Mouse (Mus musculus): Measurements from ENCODE around the gene Tob2.
A peak's percentile ranks its signal among the peaks of the same experiment; 100 is the strongest.

Tob2 gene

DNA sequence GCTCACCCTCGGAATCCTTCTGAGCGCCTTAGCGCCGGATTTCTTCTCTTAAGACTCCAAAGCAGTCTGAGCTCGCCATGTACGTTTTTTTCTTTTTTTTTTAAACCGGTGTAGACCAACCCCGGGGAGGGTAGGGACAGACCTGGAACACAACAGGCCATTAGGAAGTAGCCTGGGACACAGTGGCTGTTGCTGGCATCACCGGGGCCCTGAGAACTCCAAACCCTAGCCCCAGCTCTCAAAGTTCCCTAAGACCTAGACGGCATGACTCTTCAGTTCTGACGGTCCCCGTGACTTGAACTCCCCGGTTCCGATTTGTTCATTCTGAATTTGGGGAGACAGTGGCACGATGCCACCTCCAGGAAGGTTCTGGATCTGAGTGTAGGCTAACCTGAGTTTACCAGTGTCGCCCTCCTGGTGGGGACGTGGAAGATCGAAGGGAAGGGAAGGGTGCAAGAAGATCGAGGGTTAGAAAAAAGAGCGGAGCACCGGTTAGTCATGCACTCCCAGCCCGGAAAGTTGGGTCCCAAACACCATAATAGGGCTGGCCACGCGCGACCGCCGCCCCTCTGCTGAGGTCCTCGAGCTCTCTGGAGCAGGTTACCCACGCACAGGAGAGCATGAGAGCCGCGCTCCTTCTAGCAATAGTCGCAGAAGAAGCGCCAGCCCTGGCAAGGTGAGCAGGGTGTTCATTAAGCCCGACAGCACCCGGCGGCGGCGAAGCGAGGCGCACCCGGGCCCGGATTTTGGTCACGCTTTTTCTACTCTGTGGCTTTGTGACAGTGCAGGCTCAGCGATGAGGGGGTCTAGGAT is at the start of gene Tob2:
Gene Tob2 (minus strand): TSS at position 280 of the 813 bp plus-strand sequence.
- DNase-seq (ENCODE audit: low read depth, low spot score) = peak; percentile 29

DNA sequence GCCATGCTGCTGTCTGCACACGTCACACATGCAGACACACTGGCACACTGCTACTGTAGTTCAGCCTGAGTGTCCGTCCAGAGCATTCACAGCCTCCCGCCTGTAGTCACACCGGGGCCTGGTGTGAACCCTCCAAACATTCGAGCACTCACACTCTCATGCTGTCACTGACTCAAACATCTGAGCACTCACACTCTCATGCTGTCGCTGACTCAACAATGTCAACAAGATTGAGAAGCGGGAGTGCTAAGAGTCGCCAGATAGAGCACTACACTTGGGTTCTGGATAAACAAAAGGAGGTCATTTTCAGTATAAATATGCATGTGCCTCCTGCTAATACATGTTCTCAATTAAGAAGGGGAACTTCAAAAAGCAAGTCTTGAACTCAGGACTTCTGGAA is 49.4 kb upstream of the Tob2 start:
- DNase-seq (ENCODE audit: low read depth, low spot score) = no peak

DNA sequence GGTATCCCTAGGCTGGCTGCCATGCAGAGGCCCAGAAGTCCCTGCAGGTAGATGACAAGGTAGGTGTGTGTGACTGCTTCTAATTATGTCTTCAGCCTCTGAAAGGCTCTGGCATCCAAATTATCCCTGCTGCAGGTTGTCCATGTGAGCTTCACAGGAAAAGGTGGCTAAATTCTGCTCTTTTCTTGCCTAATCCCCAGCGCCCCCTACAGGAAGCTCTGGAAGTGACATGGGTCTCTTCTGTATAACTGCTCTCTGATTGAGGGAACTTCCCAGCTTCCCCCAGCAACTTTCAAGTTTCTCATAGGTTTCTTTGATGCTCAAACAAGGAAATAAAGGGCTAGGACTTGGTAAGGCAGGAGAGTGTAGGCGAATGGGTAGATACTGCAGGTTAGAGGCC is 46.3 kb upstream of the Tob2 start:
- DNase-seq (ENCODE audit: low read depth, low spot score) = peak; percentile 57

DNA sequence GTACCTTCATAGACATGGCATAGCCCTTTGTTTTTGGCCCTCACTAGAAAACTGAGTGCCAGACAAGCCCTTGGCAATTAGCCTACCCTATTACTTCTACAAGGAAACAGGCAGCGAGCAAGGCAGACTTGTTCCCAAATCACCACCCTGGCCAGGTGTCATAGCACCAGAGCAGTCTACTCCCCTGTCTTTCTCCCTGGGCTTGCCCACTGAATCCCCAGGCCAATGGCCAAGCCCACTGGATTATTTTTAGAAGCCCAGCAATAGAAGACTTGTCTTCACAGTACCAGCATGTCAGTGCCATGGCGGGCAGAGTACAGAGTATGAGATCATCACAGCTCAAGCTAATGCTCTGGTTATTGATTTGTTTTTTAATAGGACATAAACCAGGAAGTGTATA is 40.2 kb upstream of the Tob2 start:
- DNase-seq (ENCODE audit: low read depth, low spot score) = no peak

DNA sequence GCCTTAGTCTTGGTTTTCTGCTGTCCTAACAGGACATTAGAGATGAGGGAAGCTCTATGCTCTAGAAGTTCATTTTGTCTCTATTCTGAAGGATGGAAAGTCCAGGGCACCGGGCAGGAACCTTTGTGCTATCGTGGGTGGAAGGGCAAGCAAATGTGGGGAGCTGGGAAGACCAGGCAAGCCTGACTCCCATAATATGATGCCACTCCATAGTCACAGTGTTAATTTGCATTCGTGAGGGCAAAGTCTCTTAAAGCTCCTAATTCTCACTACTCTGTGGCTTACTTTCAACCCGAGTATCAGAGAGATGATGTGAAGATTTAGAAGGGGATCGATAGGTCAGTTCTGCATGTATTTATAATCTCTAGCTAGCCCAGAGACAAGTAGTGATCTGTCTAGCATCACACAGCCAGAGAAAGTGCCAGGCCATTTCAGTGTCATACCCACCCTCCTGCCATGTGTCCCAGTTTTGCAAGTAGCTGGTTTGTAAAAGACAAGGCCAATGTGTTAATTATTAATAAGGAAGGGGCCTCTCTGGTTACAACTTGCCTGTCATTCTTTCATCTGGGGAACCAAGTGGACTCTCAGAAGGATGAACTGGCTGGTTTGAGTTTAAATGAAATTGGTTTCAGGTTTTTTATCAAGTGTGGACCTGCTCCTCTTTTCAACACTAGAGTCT is 39.1 kb upstream of the Tob2 start:
- DNase-seq (ENCODE audit: low read depth, low spot score) = no peak

DNA sequence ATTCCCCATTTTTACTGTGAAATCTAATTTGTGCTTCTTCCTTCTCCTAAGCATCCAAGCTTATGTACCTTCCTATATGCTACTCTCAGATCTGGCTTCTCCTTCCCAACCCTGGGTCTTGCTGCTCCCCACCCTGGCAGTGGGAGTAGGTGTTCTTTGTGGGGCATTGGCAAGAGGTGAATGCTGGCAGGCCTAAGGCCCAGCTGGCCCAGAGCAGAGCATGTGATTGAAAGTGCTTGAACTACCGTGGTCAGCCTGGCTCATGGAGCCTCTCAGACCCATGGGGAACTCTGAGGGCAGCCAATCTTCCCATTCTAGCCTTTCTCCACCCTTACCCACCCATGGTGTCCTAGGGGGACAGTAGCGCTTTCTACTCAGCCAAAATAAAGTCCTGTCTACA is 37.8 kb upstream of the Tob2 start:
- DNase-seq (ENCODE audit: low read depth, low spot score) = no peak

DNA sequence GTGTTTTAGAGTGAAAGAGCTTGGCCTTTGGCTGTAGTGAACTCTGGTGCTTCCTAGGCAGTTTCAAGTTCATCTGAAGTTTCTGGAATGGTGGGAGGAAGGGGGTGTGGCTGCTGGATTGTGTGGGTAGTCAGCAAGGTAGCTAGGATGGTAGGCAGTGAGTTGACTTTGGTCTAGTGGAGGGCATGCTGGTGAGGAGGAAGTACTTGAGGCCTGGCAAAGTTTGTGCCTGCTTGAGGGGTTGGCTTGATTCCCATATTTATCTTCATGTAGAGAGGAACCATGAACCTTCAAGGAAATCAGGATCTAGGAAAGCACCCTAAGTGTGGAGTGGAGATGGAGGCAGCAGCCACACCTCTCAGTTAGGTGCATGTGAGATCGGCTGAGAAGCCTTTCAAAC is 35.4 kb upstream of the Tob2 start:
- no peak for DNase-seq (ENCODE audit: low read depth, low spot score)

DNA sequence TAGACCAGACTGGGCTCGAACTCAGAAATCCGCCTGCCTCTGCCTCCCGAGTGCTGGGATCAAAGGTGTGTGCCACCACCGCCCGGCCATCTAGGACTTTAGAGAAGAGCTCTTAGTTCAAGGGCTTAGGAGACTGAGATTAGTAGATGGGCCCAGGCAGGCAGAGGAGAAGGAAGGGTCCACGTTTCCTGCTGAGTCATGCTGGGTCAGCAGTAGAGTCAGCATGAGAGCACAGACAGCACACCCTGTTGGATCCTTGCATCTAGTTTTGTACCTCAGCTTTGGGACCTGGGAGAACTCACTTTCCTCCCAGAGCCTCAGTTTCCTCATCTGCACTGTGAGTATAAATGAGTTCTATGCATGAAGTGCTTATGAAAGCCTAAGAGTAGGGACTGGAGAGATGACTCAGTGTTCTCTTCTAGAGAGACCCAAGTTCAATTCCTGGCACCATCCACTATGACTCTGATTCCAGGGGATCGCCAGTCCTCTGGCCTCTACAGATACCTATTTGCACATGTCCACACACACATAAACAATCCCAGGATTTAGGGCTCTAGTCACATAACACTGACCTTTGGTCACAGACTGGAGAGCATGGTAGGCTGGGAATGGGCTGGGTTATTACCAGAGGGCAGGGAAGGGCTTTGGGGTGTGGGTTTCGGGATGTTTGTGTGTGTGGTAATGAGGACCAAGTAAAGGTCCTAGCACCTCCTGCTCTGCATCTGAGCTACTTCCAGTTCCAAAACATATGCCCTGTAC is 33.4 kb upstream of the Tob2 start:
- no peak for DNase-seq (ENCODE audit: low read depth, low spot score)

DNA sequence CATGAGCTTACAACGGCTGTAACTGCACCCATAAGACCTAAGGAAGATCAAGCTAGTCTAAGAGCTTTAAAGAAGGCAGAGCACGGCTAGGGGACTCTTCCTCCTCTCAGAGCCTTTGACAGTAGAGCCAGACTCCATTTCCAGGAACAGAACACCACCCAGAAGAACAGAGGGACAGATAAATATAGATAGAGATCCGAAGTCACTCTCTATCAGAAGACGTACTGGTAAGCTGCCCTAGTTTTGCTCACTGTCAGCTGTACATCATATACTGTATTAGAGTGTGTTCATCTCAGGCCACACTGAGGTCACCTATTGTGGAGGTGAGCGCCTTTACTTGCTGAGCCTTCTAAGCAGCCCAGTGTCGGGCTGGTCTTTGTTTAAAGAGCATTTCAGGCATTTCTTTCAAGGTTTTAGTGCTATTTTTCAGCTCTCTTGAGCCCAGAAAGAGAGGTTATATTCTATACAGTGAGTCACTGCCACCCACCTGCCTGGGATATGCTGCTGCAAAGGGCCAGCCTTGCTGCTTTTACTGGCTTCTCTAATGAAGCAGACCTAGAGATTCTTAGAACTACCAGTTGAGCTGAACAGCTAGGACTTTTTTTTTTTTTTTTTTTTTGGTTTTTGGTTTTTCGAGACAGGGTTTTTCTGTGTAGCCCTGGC is 32.7 kb upstream of the Tob2 start:
- DNase-seq (ENCODE audit: low read depth, low spot score) = no peak

DNA sequence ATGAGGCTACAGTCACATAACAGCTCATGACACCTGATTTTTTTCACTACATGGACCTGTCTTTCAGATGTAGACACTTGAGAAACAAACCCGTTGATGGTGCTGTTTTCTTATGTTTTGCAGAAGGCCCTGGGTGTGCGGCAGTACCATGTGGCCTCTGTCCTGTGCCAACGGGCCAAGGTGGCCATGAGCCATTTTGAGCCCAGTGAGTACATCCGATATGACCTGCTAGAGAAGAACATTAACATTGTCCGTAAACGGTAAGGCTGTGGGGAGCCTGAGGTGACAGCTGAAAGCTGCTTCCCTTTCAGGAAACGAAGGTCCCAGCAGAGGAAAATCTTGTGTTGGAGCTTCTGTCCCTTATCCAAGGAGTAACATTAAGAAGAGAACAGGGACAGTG is 30.6 kb upstream of the Tob2 start:
- no peak for DNase-seq (ENCODE audit: low read depth, low spot score)

DNA sequence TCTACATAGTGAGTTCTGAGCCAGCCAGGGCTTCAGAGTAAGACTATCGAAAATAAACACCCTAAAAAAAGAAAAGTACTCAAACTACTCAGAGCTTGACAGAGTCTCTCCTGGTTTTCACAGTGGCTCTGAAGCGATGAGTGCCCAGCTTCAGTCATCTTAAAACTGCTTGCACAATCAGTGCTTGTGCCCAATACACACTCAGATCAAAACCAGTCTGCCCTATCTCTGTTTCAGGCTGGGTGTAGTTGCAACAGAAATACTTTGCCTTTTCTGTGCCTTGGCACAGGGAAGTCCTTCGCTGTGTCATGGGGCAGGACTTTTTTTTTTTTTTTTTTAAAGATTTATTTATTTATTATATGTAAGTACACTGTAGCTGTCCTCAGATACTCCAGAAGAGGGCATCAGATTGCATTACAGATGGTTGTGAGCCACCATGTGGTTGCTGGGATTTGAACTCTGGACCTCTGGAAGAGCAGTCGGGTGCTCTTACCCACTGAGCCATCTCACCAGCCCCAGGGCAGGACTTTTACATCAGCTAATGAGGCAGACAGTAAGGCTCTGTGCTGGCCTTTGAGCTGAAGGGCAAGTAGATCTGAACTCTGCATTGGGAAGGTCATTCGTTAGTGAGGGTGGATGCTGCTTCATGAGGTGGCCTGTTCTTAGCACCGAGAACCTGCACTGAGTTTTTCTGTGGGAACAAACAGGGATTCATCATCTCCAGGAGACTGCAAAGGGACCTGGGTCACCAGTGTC is 28.4 kb upstream of the Tob2 start:
- no peak for DNase-seq (ENCODE audit: low read depth, low spot score)

DNA sequence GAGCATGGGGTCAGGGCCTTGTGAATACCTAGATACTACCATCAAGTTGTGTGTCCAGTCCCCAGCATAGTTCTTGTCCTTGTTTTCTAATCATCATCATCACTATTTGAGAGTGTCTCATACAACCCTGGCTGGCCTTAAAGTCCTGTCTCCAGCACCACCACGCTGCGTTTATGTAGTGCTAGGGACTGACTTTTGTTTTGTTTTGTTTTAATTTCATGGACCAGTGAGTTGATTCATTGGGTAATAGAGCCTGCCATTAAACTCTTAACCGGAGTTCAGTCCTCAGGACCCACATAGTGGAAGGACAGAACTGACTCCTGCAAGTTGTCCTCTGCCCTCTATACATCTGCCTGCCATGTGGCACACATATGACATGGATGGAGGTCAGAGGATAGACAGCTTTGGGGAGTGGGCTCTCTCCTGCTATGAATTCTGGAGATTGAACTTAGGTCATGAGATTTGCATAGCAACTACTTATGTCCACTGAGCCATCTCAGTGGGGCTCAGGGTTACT is 26.9 kb upstream of the Tob2 start:
- DNase-seq (ENCODE audit: low read depth, low spot score) = no peak

DNA sequence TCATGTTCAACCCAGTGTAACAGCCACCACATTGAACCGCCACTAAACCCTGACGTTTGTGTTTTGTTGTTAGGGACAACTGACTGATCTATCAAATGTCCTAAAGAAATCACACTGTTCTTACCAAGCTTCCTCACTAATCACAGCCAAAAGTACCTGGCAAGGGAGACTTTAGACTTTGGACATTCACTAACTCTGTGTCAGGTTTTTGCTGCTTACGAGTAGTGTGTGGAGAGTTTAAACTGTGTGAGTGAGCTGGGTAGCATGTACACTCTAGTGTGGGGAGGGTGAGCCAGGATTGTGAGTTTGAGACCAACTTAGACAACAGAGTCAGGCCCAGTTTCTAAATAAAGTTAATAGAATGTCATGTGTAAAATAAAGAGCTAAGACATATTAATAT is 23.8 kb upstream of the Tob2 start:
- no peak for DNase-seq (ENCODE audit: low read depth, low spot score)

DNA sequence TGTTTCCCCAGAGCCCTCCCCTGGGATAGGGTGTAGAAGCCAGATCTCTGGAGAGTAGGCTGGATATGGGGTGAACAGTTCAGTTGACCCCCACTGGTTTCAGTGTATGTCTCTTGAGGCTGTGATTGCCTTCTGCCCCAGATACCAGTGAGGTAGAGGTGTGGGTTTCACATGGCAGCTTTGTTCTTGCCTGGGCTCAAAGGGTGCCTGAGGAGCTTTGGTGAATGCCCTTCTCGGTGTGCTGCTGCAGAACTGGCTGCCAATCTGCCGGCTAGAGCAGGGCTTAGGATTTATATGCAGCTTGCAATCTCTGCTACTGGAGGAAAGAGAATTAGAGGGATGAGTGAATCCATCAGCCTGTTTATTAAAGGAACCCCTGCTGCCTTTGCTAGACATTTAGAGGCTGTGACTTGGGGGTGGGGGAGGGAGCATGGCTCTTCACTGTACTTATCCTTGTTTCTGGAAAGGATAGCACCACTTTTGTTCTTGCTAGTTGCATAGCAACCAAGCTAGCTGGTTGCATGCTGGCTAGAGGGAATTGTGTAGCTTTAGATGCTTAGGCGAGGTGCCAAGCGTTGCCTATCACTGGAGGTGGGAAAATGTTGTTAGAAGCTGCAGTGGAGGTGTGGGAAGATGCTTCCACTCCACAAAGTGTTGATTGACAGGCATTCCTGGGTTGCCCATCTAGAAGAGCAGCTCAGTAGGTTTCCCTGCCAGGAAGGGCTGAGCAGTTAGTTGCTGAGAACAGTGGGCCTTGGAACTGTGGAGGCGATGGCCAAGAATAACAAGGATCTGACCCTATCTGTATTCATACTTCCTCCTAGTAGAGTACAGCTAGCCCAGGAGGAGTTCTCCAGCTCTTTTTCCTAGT is 21.2 kb upstream of the Tob2 start:
- no peak for DNase-seq (ENCODE audit: low read depth, low spot score)

DNA sequence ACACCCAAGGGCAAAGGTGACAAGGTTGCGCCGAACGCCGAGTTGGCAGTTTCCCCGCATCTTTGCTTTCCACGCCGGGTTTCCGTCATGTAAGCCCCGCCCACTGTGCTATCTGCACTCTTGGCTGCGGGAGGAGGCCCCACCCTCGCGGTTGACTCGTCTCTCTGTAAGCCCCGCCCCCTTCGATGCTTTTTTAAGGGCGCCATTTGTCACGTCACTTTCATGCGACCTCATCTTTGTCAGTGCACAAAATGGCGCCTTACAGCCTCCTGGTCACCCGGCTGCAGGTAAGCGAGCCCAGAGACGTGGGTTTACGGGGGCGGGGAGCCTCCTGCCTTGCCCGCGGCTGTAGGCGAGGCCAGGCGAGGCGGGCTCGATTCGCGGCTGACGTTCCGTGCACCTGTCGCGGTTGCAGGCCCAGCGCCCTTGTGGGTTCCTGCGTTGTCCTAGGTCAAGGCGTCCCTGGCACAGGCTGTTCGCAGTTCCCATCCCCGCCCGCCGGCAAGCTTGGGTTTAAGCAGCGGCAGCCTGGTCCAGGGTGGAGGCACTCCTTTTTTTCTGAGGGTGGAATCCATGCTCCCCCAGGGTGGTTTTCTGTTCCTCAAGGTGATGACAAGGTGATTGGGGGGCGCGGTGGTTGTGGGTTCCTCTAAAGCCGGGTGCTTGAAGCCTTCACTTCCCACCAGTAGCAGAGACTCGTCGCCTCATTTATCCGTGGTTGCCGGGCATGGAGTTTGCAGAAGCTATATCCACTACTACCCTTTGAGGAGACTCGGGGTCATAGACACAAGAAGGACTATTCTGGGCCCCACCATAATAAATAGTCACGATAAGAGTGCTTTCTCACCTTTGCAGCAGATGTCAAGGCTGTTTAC is 13.9 kb upstream of the Tob2 start, which contains the start of gene Aco2:
Gene Aco2 (plus strand): TSS at position 48 of the 875 bp plus-strand sequence.
- DNase-seq (ENCODE audit: low read depth, low spot score) = peak; percentile 98

DNA sequence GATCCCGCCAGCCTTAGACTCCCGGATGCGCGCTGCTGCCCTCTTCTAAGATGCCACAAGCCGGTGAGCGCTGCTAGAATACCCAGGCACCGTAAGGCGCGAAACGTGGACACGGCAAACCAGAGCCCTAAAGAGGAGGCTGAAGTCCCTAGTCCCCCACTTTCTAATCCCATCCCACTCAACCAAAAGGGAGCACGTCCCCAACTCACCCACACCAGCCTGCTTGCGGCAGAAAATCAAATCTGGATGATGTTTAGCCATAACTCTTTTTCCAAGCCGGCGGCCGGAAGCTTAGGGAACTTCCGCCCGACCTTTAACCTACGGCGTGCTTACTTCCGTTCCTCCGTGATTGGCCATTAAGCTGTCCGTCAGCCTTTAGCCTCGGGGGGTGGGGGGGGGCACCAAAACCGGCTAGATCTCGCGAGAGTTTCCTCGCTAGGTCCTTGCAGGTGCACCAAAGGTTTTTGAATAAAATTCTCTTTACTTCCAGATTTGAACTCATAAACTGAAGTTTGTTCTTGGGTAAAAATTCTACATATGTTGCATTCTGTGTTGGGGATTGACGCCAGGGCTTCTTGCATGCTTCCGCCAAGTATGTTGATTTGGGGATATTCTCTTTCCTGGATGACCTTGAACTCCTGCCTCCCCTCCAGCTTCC is 13.1 kb upstream of the Tob2 start, which contains the start of gene Phf5a:
Gene Phf5a (minus strand): TSS at position 308 of the 658 bp plus-strand sequence.
- DNase-seq (ENCODE audit: low read depth, low spot score) = peak; percentile 97

DNA sequence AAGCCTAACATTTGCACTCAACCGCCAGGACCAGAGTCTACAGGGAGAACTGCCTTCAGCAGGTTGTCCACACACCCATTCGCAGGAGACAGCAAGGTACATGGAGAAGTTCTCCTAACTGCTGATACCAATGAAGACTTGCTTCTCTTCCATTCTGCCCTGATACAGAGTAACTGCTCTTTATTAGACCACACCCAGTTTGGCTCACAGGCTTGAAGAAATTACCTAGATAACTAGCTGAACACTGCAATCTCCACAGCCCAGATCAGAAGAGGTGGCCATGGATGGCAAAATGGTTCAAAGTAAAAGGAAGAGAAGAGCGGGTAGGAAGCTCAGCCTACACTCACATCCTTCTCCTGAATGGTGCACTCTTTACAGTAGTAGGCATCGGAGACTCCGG is 11.4 kb upstream of the Tob2 start:
- no peak for DNase-seq (ENCODE audit: low read depth, low spot score)

DNA sequence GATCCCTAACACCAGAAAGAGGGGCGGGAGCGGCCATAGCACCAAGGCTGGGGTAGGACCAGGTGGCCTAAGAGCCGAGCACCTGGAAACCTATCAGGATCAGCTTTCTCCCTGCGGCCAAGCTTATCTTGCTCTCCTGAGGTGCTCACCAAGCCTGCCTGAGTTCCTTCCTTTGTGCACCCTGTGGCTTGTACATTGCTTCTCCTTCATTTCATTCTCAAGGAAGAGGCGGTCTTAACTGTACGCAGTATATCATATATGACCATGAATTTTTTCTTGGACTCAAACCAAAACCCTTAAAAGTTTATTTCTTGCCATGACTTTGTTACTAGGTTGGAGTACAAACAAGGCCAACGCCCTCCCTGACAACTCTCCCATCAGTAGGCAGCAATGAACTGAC is 5.6 kb upstream of the Tob2 start:
- DNase-seq (ENCODE audit: low read depth, low spot score) = no peak

All from forelimb bud, embryonic 11.5 days (tissue).